Mouse (Mus musculus): ENCODE measurements around the gene Acvrl1. TPM values are rescaled to one million over a fixed set of nuclear protein-coding genes. Genes with fewer than 3 reads are reported as not detected.
A peak's percentile ranks its signal among the peaks of the same experiment; 100 is the strongest.

The Acvrl1 gene
- total RNA-seq, 2 experiments from 2014 or later = 13.8 to 15.1 TPM

DNA sequence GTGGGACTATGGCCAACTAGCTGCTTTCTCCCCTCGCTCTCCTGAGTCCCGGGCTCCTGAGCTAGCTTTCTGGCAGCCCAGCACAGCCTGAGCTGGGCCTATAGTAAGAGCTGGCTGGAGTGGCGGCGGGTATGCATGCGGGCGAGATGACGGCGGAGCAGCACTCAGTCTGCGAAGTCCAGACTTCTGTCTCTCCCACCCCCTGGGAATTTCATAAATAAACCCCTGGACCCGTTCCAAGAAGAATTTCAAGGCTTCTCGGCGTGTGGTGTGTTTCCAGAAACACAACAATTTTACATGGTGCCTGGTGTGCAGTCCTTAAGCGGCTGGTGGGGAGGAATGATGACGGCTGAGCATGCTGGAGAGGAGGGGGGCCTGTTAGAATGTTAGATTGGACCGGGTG, 34.7 kb downstream of the Acvrl1 start:
- intact Hi-C loops (cut with DNase I) = no loop called here
- Histone ChIP-seq H3K4me3 (no peak overlapping the region), H3K27ac (no peak overlapping the region)
- no peak for DNase-seq (ENCODE audit: extremely low spot score in 1 of 2, low spot score in 2 of 2)
- TF ChIP-seq CTCF (IDR thresholded peaks at IDR 0.05) = no peak

DNA sequence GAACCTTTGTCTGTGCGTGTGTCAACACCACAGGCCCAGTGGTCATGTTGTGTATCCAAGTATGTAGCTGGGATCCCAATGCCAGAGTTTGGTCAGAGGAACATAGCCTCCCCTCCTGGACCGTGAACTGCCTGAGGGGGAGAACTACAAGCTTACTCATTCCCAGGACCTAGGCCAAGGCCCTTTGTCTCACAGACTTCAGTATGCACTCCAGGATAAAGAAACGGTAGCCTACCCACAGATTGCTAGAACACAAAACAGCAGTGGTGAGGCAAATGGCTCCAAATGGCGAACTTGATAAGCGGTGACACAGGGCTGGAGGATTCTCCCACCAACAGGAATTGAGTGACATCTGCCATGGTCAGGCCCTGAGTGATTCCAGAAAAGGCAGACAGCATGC, 35.5 kb downstream of the Acvrl1 start:
- H3K27ac ChIP-seq = no peak overlapping the region
- DNase-seq (ENCODE audit: extremely low spot score in 1 of 2, low spot score in 2 of 2) = no peak

DNA sequence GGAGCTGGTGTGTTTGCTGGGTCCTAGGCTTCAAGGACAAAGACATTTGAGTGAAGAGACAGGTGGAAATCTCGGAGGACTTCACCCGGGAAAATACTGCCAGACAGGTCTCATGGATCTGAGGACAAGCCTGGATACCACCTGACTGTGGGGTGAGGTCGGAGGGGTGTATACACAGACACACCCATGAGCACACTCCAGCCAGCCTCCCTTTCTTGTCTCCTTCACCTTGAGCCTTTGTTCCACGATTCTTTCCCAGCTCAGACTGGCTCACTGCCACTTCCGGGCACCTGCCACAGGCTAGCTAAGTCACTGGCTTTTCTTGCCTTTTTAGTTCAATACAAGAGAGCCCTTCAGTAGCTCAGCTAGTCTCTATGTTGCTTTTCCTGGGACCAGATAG, 36.0 kb downstream of the Acvrl1 start:
- no peak overlapping the region for H3K4me3 ChIP-seq
- intact Hi-C loops (cut with DNase I) = no loop called here
- H3K27ac ChIP-seq = no peak overlapping the region
- no peak for TF ChIP-seq CTCF (IDR thresholded peaks at IDR 0.05)
- DNase-seq (ENCODE audit: extremely low spot score in 1 of 2, low spot score in 2 of 2) = no peak

More for the DNA sequence above, 35.5 kb downstream of the Acvrl1 start:
- intact Hi-C loops (cut with DNase I) = no loop called here
- no peak for TF ChIP-seq CTCF (IDR thresholded peaks at IDR 0.05)
- no peak overlapping the region for H3K4me3 ChIP-seq

DNA sequence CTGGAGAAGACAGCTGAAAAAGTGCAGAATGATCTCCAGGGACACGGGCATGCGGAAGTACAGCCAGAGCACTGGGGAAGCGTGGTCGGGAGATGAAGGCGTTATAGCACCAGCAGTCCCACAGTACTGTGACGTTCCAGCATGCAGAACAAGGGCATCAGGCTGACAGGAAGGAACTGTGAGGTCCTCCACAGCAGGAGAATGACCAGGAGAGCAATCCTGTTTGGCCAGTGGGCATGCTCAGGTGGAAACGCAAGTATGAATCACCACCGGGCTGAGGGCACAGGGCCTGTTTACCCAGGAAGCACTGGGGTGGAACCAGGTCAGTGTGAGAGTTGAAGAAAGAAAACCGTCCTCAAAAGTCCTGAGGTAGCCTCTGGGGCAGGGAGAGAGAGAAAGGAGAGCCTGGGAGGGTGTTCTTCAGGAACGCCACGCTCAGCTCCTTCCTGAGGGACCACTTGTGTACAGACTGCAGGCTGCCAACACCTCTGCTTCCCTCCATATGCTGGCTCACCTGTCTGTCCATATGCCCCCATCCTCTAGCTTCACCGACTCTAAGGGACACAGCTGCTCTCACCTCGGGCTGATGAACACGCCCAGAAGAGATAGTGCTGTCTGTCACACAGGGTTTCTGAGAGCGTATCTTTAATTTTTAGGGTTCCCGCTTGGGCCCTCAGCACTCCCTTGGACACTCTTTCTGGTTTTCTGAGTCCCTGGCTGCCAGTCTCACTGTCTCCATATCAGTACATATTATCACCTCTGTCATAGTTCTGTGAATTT, 37.5 kb downstream of the Acvrl1 start:
- TF ChIP-seq CTCF (IDR thresholded peaks at IDR 0.05) = no peak
- no peak for DNase-seq (ENCODE audit: extremely low spot score in 1 of 2, low spot score in 2 of 2)
- intact Hi-C loops (cut with DNase I) = no loop called here
- no peak overlapping the region for H3K27ac ChIP-seq
- no peak overlapping the region for H3K4me3 ChIP-seq

DNA sequence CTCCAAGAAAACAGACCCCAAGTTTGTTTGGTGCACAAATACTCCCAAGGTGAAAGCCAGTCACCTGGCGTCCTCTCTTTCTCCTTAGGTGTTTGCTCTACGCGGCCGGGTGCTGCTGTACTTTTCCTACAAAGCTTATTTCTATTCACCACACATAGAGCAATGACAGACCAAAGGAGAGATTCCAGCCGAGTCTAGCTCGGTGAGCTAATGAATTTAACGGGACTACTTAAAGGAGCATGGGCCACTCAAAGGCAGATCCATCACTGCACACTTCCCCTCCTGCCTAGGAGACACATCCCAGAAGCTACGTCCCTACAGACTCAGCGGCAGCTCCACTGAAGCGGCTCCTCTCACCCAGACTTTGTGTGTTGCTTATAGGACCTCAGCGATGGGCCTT, 39.2 kb downstream of the Acvrl1 start:
- no peak for TF ChIP-seq CTCF (IDR thresholded peaks at IDR 0.05)
- no peak for DNase-seq (ENCODE audit: extremely low spot score in 1 of 2, low spot score in 2 of 2)
- intact Hi-C loops (cut with DNase I) = no loop called here

DNA sequence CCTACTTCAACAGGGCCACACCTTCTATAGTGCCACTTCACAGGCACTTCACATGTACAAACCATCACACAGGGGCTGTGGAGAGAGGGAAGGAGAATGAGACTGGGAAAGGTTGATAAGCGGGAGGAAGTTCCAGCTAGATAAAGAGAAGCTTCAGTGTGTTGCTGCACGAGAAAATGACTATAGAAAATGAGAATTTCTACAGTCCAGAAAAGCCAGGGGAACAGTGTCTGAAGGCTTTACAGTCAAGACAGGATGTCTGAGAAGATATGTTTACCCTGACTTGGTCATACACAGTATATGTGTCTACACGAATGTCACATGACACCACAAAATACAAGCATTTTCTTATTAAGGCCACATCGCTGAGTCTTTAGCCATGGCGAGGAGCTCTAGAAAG, 41.6 kb downstream of the Acvrl1 start:
- DNase-seq (ENCODE audit: extremely low spot score in 1 of 2, low spot score in 2 of 2) = no peak
- no peak overlapping the region for H3K27ac ChIP-seq
- TF ChIP-seq CTCF (IDR thresholded peaks at IDR 0.05) = no peak
- no peak overlapping the region for H3K4me3 ChIP-seq
- intact Hi-C loops (cut with DNase I) = no loop called here

More for the DNA sequence above, 39.2 kb downstream of the Acvrl1 start:
- Histone ChIP-seq H3K27ac (no peak overlapping the region), H3K4me3 (no peak overlapping the region)

DNA sequence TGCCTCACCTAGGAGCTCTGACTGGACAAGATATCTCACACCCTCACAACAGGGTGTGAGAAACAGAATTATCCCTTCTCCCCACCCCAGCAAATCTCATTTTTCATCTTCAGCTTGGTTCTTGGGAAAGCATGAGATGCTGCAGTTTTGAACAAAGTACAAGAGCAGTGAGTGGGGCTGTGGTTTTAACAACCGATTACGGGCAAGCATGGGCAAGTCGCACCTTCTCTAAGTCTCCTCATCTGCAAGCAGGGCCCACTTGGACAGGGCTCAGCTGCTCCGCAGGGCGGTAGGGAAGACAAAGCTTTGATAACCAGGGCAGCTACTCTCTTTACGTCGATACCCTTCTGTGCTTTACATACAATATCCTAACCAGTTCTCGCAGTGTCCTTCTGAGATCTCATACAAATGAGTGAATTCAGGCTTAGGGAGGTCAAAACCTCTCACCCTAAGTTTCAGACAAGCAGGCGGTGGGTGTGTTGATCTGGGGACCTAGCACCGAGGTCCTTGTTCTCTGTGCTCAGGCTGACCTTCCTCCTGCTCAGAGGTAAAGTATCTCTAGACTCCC, 42.2 kb downstream of the Acvrl1 start:
- no peak for DNase-seq (ENCODE audit: extremely low spot score in 1 of 2, low spot score in 2 of 2)
- intact Hi-C loops (cut with DNase I) = no loop called here
- no peak overlapping the region for H3K27ac ChIP-seq
- no peak overlapping the region for H3K4me3 ChIP-seq
- no peak for TF ChIP-seq CTCF (IDR thresholded peaks at IDR 0.05)

DNA sequence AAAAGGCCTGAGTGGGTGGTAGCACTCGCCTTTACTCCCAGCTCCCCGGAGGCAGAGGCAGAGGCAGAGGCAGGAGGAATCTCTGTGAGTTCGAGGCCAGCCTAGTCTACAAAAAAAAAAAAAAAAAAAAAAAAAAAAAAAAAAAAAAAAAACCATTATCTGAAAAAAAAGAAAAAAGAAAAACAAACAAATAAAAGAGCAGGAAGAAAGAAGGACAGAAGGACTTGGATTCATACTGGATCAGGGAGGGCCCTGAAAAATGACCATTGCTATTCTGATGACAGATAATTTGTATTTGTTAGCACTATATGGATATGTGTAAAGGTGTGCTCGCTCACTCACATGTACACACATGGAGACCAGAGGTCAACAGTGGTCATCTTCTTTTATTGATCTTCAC, 43.0 kb downstream of the Acvrl1 start:
- DNase-seq (ENCODE audit: extremely low spot score in 1 of 2, low spot score in 2 of 2) = no peak
- no peak for TF ChIP-seq CTCF (IDR thresholded peaks at IDR 0.05)
- H3K27ac ChIP-seq = no peak overlapping the region
- intact Hi-C loops (cut with DNase I) = no loop called here
- H3K4me3 ChIP-seq = no peak overlapping the region

DNA sequence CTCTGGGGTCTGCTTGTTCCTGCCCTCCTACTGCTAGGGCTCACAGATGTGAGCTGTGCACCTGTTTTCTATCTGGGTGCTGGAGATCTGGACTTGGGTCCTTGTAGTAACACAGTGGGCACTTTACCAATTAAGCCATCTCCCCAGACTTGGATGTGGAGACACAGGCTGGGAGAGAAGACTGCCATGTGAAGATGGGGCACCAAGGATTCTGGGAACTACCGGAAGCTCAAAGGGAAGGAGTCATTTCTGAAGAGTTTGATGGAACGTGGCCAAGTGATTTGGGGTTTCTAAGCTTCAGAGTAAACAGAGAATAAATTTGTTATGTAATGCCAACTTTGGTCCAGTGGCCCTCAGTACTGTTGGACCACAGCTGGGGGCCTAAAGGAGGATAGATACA, 43.7 kb downstream of the Acvrl1 start:
- no peak for TF ChIP-seq CTCF (IDR thresholded peaks at IDR 0.05)
- Histone ChIP-seq H3K4me3 (no peak overlapping the region), H3K27ac (no peak overlapping the region)
- no peak for DNase-seq (ENCODE audit: extremely low spot score in 1 of 2, low spot score in 2 of 2)
- intact Hi-C loops (cut with DNase I) = no loop called here

DNA sequence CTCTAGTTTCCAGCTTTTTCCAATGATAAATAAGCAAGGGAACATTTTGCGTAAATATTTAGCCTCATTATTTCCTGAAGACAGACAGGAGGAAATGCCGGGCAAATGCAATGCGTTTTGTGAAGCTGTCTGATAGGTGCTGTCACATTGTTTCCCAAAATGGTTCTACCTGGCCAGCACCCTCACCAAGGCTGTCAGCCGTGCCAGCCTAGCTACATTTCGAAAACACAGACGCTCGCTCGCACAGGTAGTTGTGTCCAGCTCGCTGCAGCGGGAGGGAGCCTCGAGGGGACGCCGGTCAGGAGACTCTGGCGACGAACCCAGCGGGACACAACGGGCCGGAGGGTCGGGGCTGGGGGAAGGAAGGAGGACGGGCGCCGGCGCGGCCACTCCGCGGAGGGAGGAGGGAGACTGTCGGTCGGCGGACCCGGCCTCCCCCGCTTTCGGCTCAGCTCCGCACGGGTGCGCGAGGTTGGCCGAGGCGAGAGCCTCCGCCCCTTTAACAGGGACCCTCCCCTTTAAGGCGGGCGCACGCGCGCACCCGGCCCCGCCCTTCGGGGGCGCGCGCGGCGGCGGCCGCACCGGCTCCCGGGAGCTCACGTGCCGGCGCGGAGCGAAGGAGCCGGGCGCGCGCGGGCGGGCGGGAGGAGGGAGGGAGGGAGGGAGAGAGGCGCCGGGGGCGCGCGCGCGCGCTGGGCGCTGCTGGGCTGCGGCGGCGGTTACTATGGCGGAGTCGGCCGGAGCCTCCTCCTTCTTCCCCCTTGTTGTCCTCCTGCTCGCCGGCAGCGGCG, 45.3 kb downstream of the Acvrl1 start, which contains the start of gene Acvr1b:
Acvr1b (plus strand) TSS at position 647 of the 791 bp plus-strand sequence.
- Histone ChIP-seq H3K4me3 (peak within 1 kb of the TSS; percentile 79), H3K27ac (peak within 1 kb of the TSS; percentile 95)
- intact Hi-C loops (cut with DNase I) = loop anchor here (1.0 kb wide), 1 partner anchor 28 kb away; no protein-coding TSS in a partner anchor
- DNase-seq (ENCODE audit: extremely low spot score in 1 of 2, low spot score in 2 of 2) = peak; percentile 88
- no peak for TF ChIP-seq CTCF (IDR thresholded peaks at IDR 0.05)

DNA sequence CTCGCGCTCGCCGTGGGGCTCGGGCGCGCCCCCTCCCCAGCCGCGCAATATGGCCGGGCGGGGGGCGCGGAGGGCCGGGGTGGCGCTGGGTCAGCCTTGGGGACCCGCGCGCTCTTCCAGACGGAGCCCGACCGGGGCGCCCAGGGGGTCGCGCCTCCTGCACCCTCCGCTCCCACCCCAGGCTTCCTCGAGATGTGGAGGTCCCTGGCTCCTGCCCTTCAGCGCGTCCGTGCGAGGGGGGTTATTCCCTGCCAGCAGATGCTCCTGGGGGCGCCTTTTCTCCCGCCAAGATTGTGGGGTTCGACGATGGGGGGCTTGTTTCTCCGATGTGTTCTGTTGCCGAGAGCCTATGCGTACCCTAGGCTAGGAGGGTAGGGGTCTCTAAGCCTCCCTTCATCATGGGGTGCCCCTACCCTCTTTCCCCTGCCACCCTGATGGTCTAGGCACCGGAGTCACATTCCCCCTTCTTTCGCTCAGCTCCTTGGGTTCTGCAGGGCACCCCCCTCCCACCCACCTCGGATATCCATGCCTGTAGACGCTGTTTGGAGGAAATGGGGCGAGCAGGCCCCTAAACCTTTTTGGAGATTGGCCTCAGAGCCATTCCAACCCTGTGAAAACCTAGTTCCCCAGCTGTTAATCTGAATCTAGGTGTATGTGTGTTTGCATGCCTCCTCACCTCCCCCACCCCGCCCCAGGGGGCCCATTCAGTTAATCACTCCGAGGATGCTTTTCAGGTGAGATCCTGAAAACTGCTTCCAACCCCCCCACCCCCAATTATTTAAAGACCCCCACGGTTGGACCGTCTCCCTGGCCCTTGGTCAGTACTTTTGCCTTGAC, 46.2 kb downstream of the Acvrl1 start:
- TF ChIP-seq CTCF (IDR thresholded peaks at IDR 0.05) = no peak
- Histone ChIP-seq H3K4me3 (peak overlapping the region; percentile 79), H3K27ac (peak overlapping the region; percentile 95)
- intact Hi-C loops (cut with DNase I) = loop anchor here (1.0 kb wide), 1 partner anchor 29 kb away; no protein-coding TSS in a partner anchor
- DNase-seq (ENCODE audit: extremely low spot score in 1 of 2, low spot score in 2 of 2) = no peak

Data from left cerebral cortex, adult 2 months (tissue).